Mouse (Mus musculus) layer of hippocampus, adult 11-12 months (tissue): ENCODE data around the gene Timm13.

ENCODE experiments used
- DNase-seq: peaks from one replicate; pipeline ENCODE4 v3.0.0; 2022; ENCODE audit warnings: low spot score

Gene Timm13

DNA sequence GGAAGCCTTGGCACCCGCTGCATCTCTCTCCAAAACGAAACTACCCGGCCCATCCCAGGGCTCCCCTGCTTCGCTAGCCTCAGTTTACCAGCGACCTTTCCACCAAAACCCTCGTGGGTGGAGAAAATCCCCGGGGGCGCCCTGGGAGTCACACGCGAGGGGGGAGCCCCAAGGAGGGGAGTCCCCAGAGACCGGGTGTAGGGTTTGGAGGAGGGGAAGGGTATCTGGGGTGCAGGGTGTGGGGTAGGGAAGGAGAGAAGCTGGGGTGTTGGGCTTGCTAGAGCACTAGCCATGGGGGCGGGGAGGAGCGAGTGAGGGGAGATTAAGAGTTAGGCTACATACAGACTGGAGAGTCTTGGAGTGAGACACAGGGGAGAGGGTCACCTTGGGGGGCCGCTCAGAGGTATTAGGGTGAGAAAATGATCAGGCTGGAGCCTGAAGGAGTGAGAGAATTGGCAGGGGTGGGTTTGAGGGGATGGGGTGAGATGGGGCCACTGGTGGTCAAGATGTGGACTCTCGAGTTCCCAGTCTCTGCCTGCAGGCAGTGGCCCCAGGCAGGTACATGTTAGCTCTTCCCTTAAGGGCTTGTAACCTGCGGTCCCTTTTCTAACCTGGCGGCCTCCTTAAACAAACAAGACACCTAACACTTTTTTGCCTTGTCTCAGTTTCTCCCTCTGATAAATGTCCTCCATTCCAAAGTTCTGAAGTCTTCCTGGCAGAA is 32.1 kb upstream of the Timm13 start:
- no peak for DNase-seq

- no peak for DNase-seq
These were observed 31.4 kb upstream of the Timm13 start for GRCm38 (mm10) chr10:80932206-80932605.

GRCm38 (mm10) chr10:80931695-80932094 is 30.9 kb upstream of the Timm13 start:
- no peak for DNase-seq

DNA sequence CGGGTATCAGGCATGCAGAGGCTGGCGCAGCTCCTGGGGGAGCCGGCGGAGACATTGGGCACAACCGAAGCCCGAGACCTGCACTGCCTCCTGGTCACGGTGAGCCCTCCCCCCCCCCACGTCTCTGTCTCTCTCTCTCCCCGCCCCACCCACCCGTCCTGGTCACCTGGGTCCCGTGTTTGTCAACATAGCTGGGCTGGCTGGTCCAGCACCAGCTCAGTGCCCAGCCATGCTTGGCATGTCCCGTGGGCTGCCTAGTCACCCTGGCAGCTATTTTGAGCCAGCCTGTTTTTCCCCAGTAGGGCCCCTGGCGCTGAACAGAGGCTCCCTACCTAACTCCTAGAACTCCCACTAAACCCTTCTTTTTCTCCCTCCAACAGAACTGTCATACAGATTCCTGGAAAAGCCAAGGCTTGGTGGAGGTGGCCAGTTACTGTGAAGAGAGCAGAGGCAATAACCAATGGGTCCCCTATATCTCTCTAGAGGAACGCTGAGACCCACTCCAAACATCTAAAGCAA is 30.4 kb upstream of the Timm13 start:
- no peak for DNase-seq

DNA sequence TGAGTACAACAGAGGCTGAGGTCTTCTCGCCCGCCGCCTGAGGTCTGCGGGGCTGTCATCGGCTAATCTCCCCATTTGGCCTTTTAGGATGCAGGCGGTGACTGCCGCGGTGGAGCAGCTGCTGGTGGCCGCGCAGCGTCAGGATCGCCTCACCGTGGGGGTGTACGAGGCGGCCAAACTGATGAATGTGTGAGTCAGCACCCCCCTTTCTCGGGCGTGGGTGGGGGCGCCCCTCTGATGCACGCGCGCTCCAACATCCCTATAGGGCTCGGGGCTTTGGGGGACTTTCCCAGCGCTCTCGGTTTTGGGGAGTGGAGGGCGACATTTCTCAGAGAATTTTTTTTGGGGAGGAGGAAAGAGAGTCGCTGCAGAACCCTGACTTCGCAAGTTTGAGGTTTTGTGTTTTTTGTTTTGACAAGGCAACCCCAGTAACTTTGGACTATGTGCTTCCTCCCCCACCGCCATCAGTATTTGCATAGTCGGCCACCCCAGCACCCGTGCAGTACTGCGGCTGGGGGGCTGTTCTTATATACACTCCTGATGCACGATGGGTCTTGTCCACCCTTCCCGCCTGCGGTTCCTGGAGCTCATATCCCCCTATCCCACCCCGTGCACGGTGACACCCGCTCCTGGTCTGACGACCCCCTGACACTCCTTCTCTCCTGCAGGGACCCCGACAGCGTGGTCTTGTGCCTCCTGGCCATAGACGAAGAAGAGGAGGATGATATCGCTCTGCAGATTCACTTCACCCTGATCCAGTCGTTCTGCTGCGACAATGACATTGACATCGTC is 29.8 kb upstream of the Timm13 start:
- DNase-seq: peak; percentile 55

DNA sequence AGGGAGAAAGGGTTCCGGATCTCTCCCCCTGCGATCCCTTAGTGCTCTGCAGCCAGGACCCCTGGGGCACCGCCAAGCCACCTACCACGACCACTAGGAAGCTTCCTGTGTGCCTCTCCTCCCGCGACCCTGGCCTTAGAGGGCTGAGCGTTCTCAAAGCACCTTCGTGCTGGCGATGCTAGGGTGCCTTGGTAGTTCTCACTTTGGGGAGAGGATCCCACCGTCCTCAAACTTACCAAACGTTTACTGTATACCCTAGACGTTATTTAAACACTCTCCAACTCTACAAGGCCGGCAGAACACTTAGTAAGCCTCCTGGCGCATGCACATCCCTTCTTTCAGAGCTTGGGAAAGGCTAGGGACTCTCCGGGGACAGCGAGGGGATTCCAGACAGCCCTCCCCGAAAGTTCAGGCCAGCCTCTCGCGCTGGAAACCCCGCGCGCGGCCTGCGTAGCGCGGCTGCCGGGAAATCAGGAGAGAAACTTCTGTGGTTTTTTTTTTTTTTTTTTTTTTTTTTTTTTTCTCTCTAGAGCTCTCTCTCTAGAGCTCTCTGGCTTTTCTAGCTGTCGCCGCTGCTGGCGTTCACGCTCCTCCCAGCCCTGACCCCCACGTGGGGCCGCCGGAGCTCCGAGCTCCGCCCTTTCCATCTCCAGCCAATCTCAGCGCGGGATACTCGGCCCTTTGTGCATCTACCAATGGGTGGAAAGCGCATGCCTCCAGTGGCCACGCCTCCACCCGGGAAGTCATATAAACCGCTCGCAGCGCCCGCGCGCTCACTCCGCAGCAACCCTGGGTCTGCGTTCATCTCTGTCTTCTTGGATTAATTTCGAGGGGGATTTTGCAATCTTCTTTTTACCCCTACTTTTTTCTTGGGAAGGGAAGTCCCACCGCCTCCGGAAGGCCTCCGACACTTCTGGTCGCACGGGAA is 28.8 kb upstream of the Timm13 start, which contains the start of gene Gadd45b:
Gene Gadd45b (plus strand): TSS at position 775 of the 928 bp plus-strand sequence.
- peak; percentile 99 for DNase-seq

DNA sequence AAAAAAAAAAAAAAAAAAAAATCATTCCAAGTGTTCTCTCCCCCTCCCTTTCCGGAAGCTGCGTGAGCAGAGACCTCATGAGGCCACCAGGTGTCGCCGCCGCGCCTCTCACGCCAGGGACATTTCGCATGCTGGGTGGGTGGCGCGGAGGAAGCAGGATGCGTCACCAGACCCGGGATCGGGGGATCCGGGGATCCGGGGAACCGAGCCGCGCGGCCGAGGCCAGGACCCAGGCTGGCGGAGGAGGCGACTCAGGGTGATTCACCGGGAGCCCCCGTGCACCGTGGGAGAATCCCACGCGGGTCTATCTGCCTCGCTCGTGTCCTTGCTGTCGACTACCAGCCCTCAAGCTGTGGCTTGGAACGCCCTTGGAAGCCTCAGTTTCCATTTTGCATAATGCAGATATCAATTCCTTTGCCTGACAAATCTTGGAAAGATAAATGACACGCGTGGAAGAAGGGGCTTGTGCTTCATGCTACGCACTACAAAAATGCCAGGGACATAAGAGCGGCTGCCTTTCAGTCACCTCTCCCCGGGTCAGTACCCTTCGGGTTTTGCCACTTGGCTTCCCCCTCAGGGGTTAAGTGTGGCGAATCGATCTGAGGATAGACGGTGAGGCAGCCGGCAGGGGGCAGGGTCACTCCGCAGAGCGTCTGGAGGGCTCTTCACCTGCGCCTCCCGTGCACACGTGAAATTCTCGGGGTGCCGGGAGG is 28.0 kb upstream of the Timm13 start:
- DNase-seq: peak; percentile 92

DNA sequence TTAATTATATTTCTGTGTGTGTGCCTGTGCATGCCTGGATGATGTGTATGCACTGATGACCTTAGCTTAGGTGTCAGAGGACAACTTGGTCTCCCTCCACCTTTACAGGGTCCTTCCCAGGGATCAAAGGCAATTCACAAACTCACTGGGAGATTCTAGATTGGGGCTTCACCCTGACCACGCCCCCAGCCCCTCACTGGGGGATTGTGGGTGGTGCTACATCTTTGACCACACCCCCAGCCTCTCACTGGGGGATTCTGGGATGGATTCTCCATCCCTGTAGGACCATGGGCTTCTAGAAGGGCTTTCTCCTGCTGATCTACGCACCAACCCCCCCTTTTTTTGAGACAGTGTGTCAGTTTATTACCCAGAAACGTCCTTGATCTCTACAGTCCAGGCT is 24.7 kb upstream of the Timm13 start:
- DNase-seq: no peak

- no peak for DNase-seq
These were observed 21.2 kb upstream of the Timm13 start for GRCm38 (mm10) chr10:80921923-80922322.

DNA sequence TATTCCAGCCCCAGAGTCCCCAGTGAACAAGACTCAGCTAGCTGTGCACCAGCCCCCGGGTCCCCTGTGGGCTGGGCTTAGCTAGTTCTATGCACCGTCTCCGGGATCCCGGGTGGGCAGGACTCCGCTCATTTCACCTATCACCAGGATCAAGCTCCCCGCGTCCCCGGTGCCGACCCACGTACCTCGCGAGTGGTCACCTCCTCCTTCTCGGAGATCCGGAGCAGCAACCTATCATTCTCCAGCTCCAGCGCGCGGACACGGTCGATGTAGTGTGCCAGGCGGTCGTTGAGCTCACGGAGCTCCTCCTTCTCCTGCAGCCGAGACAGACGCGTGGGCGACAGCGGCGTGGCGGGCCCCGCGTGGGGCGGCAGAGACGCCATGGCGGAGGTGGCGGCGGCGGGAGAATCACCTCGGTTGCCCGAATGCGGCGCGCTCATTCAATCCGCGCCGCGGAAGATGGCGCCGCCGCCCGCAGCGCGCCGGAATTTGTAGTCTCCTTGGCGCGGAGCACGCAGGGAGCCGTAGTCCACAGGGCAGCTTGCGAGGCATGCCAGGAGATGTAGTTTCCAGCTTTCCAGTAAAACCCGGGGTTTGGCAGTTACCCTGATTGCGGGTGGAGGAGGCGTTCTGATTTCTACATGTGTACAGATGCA is 17.1 kb upstream of the Timm13 start, which contains the start of gene Lmnb2:
Gene Lmnb2 (minus strand): TSS at position 467 of the 656 bp plus-strand sequence.
- peak; percentile 84 for DNase-seq

DNA sequence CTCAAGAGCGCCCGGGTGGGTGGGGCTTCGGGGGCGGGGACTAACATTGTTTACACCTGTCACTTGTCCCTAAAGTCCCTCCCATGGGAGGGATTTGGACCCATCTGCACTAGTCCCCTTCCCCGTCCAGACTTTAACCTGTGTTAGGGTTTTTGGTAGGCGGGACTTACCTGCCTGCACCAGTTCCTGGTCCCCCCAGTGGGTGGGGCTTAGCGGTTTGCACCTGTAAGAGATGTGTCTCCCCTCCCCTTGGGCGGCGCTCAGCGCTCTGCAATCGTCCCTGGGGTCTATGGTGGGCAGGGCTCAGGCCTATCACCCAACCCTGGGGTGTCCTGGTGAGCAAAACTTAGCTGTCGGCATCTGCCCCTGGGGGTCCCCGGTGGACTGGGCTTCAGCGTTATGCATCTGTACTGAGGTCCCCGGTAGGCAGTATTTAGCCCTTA is 16.6 kb upstream of the Timm13 start:
- no peak for DNase-seq

- DNase-seq: no peak
These were observed 15.0 kb upstream of the Timm13 start for GRCm38 (mm10) chr10:80915736-80916135.

DNA sequence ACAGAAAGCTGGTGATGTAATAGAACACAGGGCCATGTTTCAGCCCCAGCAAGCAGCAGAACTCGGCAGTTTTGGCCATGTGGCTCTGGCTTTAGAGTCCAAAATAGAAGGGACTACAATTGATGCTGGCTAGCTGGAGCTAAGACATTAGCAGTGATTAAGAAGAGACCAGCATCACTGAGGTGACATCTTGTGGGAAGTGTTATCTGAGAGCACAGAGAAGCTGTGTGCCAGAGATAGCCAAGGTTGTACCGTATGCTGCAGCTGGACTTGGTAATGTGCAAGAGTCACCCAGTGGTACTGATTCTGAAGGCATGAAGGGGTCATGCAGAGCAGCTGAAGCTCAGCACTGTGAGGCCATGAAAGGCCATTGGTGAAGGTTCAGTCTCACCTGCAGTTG is 14.5 kb upstream of the Timm13 start:
- no peak for DNase-seq

- no peak for DNase-seq
These were observed 13.5 kb upstream of the Timm13 start for GRCm38 (mm10) chr10:80914253-80914656.

DNA sequence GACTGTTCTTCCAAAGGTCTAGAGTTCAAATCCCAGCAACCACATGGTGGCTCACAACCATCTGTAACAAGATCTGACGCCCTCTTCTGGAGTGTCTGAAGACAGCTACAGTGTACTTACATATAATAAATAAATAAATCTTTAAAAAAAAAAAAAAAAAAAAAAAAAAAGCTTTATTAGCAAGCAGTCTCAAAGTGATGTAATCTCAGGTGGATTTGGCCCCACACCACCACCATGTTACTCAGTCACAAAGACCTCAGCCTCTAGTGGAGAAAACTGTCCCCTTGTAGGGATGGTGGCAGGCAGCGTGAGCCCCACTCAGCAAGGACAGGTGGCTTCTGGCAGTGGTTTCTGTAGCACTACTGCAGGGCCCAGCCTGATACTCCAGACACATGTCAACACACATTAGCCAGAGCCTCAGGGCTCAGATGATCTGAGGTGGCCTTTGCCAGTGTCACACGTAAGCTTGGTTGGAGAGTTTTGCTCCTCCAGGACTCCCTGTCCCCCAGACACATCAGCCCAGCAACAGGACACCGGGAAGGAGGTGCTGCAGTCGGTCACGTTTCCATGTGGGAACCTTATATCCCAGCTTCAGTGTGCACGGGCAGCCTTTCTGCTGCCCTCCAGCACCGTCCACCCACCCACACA is 12.7 kb upstream of the Timm13 start:
- DNase-seq: no peak

GRCm38 (mm10) chr10:80911891-80912290 is 11.1 kb upstream of the Timm13 start:
- DNase-seq: no peak

DNA sequence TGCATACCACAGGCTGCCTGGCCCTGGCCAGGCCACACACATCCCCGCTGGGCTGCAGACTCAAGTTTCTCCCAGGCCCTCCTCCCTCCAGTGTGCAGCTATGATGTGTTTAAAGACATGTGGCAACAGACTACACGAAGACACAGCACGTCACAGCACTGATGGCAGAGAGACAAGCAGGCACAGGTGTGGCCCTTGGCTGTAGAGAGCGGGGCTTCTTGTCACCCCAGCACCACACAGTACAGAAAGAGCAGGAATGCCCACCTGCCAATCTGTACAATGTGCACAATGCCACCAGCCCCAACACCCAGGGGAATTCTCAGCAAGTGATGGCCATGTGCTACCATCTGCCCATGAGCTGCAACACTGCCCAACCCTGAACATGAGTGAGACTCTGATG is 10.6 kb upstream of the Timm13 start:
- no peak for DNase-seq

- no peak for DNase-seq
These were observed 8.8 kb upstream of the Timm13 start for GRCm38 (mm10) chr10:80909375-80910162.

DNA sequence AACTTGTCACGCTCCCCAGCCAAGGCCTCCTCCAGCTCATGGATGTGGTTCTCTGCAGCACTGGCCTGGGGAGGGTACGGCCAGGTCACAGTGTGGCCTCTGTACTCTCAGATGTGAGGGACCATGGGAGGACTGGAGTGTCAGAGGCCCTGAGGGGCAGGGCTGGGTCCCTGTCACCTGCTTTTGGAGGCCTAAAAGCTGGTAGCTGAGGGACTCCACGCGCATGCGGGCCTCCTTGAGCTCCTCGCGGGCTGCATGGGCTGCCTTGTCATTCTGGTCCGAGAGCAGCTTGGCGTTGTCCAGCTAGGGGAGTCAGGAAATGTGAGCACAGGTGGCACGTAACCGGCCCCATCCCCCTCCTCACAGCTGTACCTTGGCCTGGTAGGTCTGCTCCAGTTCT is 3.9 kb upstream of the Timm13 start:
- DNase-seq: no peak
